Mouse (Mus musculus): ENCODE data around the gene Foxl1. TPM values are rescaled to one million over a fixed set of nuclear protein-coding genes. Genes with fewer than 3 reads are reported as not detected.

The Foxl1 gene
- polyA plus RNA-seq, 1 experiment from 2014 or later: 1.2 TPM

DNA sequence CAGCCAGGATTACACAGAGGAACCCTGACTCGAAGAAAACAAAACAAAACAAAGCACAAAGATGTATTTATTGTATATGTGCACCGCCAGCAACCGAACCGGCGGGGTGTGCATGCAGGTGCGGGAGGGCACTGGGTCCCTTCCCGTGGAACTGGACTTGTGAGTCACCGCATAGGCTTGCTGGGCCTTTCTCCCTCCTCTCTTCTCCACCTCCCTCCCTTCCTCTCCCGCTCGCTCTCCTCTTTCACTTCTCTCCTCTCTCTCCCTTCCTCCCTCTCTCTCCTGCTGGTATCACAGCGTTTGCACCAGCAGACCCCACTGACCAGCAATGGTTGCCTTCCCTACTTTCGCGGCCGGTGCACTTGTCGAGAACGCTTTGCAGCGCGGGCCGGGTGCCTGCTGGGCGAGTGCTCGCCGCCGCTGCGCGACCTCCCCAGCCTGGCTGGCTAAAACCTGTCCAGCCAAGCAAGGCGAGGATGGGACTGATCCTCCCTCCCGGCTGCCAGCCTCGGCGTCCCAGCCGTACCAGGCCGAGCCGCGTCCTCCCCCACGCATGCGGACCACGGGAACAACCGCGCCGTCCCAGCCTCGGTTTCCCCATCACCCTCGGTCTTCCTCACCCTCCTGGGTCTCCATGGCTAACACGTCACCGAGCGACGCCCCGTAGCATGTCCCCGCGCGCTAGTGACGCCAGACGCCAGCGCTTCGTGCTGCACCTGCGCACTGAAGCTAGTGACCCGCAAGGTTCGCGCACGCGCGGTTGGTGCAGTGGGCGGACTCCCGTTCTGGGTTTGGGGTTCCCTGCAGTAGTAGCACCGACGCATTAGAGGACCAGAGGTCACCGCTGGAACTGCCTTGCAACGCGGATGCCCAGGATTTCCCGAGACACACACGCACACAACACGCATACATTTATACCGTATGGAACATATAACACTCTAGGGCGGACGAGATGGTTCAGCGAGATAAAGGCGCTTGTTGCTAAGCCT is 19.8 kb upstream of the Foxl1 start, which contains the start of gene Mthfsd:
Gene Mthfsd (minus strand): TSS at position 725 of the 989 bp plus-strand sequence.
- peak; percentile 87 for ATAC-seq (replicated peaks; ENCODE audit: insufficient number of reproducible peaks, low FRiP score, low TSS enrichment)
- WGBS (ENCODE audit: insufficient replicate concordance): 1% methylated on average over 75 of the region's 75 CpGs
- H3K9me3 ChIP-seq (replicated peaks; ENCODE audit: control insufficient read depth, low read length): no peaks in the 10 kb centered on the region
- H3K27me3 ChIP-seq (ENCODE audit: control insufficient read depth, insufficient read depth, low read length): 0 out of 2 replicates have a peak, but pooled peaks cover 5% of the 10 kb centered on the region
- no peaks in the 10 kb centered on the region for H3K36me3 ChIP-seq (ENCODE audit: control insufficient read depth, insufficient read depth, low read length)
- peak within 1 kb of the TSS; percentile 88 for H3K4me3 ChIP-seq (ENCODE audit: low read depth, low read length)
- peaks cover 14% of the 10 kb centered on the region for H3K4me1 ChIP-seq (ENCODE audit: control insufficient read depth, insufficient read depth, low read length)
- H3K4me2 ChIP-seq: peak within 1 kb of the TSS; percentile 69
- H3K27ac ChIP-seq (ENCODE audit: low read depth, low read length): peak within 1 kb of the TSS; percentile 74
- peak within 1 kb of the TSS; percentile 93 for H3K9ac ChIP-seq (ENCODE audit: low read depth, low read length)

DNA sequence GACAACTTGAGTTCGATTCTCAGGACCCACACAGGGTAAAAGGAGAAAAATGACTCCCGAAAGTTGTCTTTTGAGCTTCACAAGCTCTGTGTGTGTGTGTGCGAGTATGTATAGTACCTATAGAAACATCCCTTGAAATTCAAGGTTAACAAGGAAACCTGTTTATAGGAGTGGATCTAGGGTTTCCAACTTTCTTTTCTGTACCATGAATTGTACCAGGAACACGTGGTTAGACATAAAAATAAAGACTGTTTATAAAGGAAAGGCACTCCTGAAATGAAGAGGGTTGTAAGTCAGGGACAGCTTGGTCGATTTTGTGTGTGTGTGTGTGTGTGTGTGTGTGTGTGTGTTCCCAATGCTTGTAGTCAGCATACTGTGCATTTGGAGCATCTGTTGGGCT is 19.1 kb upstream of the Foxl1 start:
- Histone ChIP-seq H3K4me3 (ENCODE audit: low read depth, low read length) (peak overlapping the region; percentile 88), H3K36me3 (ENCODE audit: control insufficient read depth, insufficient read depth, low read length) (no peaks in the 10 kb centered on the region), H3K4me2 (peak overlapping the region; percentile 69), H3K4me1 (ENCODE audit: control insufficient read depth, insufficient read depth, low read length) (peaks cover 14% of the 10 kb centered on the region), H3K27ac (ENCODE audit: low read depth, low read length) (no peak overlapping the region), H3K9ac (ENCODE audit: low read depth, low read length) (peak overlapping the region; percentile 93), H3K9me3 (replicated peaks; ENCODE audit: control insufficient read depth, low read length) (no peaks in the 10 kb centered on the region), H3K27me3 (ENCODE audit: control insufficient read depth, insufficient read depth, low read length) (peaks cover 7% of the 10 kb centered on the region)
- ATAC-seq (replicated peaks; ENCODE audit: insufficient number of reproducible peaks, low FRiP score, low TSS enrichment): no peak
- WGBS (ENCODE audit: insufficient replicate concordance): 16% methylated on average over 5 of the region's 5 CpGs

DNA sequence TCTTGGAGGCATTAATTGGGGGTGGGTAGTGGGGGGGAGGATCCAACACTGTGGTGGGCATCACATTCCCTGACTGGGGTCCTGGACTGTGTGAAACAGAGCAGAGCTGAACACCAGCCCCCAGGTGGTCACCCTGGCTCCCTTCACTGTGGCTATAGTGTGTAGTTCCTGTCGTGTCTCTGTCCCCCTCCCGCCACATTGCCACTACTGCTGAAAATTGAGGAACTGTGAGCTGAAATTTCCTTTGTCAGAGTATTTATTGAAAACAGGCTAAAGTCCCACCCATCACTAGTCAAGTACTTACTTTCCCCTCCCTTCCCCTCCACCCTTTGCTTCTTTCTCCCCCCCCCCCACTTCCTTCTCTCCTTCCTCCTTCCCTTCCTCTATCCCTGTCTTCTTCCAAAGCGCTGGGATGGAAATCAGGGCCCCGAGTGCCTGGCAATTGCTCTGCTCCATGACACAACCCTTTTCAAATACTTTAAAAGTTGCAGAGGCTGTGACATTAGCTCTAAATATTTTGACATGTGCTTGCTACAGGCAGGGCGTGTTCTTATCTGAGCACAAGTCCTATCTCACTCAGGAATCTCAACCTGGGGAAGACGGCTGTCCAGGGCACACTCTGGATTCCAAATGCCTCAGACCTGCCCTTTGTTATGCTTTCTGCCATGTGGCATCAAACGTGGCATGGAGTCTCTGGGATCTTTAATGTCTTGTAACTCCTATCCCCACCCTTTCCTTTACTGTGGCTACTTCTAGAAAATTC is 16.4 kb upstream of the Foxl1 start:
- Histone ChIP-seq H3K4me2 (no peak overlapping the region), H3K27ac (ENCODE audit: low read depth, low read length) (no peak overlapping the region), H3K9me3 (replicated peaks; ENCODE audit: control insufficient read depth, low read length) (no peaks in the 10 kb centered on the region), H3K27me3 (ENCODE audit: control insufficient read depth, insufficient read depth, low read length) (peaks cover 28% of the 10 kb centered on the region), H3K36me3 (ENCODE audit: control insufficient read depth, insufficient read depth, low read length) (no peaks in the 10 kb centered on the region), H3K9ac (ENCODE audit: low read depth, low read length) (no peak overlapping the region), H3K4me3 (ENCODE audit: low read depth, low read length) (no peak overlapping the region), H3K4me1 (ENCODE audit: control insufficient read depth, insufficient read depth, low read length) (peaks cover 14% of the 10 kb centered on the region)
- 32% methylated on average over 7 of the region's 7 CpGs for WGBS (ENCODE audit: insufficient replicate concordance)
- no peak for ATAC-seq (replicated peaks; ENCODE audit: insufficient number of reproducible peaks, low FRiP score, low TSS enrichment)

- WGBS (ENCODE audit: insufficient replicate concordance): 2% methylated on average over 21 of the region's 21 CpGs
- H3K27ac ChIP-seq (ENCODE audit: low read depth, low read length): no peak overlapping the region
- no peak for ATAC-seq (replicated peaks; ENCODE audit: insufficient number of reproducible peaks, low FRiP score, low TSS enrichment)
- peaks cover 47% of the 10 kb centered on the region for H3K27me3 ChIP-seq (ENCODE audit: control insufficient read depth, insufficient read depth, low read length)
- H3K4me2 ChIP-seq: peak overlapping the region; percentile 33
- no peaks in the 10 kb centered on the region for H3K9me3 ChIP-seq (replicated peaks; ENCODE audit: control insufficient read depth, low read length)
- H3K4me1 ChIP-seq (ENCODE audit: control insufficient read depth, insufficient read depth, low read length): peaks cover 16% of the 10 kb centered on the region
- no peak overlapping the region for H3K9ac ChIP-seq (ENCODE audit: low read depth, low read length)
- H3K36me3 ChIP-seq (ENCODE audit: control insufficient read depth, insufficient read depth, low read length): no peaks in the 10 kb centered on the region
- H3K4me3 ChIP-seq (ENCODE audit: low read depth, low read length): no peak overlapping the region
Measured at GRCm38 (mm10) chr8:121113261-121113660, 14.5 kb upstream of the Foxl1 start.

DNA sequence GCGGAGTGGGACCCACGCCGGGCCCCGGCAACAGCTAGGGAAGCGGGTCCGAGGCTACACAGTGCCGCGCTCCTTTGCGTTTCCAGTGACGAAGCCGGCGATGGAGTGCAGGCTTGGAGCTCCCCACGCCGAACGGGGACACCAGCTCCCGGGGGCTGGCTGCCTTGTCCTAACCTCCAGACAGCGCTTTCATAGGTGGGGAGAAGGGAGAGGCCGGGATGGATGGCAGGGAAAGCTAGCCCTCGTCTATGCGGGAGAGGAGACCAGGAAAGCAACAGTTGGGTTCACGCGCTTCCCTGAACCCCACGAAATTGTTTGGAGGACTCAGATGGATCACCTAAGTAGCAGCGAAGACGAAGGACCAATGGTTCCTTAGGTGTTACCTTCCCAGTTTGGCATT is 12.6 kb upstream of the Foxl1 start:
- H3K4me3 ChIP-seq (ENCODE audit: low read depth, low read length): peak overlapping the region; percentile 35

GRCm38 (mm10) chr8:121115948-121116347 is 11.8 kb upstream of the Foxl1 start, which contains the start of gene Foxc2:
Foxc2 (plus strand) TSS chr8:121116171.
- H3K4me3 ChIP-seq (ENCODE audit: low read depth, low read length): peak within 1 kb of the TSS; percentile 75
- peaks cover 68% of the 10 kb centered on the region for H3K27me3 ChIP-seq (ENCODE audit: control insufficient read depth, insufficient read depth, low read length)
- peaks cover 13% of the 10 kb centered on the region for H3K4me1 ChIP-seq (ENCODE audit: control insufficient read depth, insufficient read depth, low read length)
- no peaks in the 10 kb centered on the region for H3K9me3 ChIP-seq (replicated peaks; ENCODE audit: control insufficient read depth, low read length)
- H3K4me2 ChIP-seq: peak within 1 kb of the TSS; percentile 91
- under 1% methylated on average over 25 of the region's 25 CpGs for WGBS (ENCODE audit: insufficient replicate concordance)
- H3K36me3 ChIP-seq (ENCODE audit: control insufficient read depth, insufficient read depth, low read length): no peaks in the 10 kb centered on the region
- peak within 1 kb of the TSS; percentile 97 for H3K27ac ChIP-seq (ENCODE audit: low read depth, low read length)
- ATAC-seq (replicated peaks; ENCODE audit: insufficient number of reproducible peaks, low FRiP score, low TSS enrichment): peak; percentile 49; the same call in 1 of the 2 replicates
- peak within 1 kb of the TSS; percentile 86 for H3K9ac ChIP-seq (ENCODE audit: low read depth, low read length)

More for the DNA sequence above, 12.6 kb upstream of the Foxl1 start:
- H3K4me1 ChIP-seq (ENCODE audit: control insufficient read depth, insufficient read depth, low read length): peaks cover 13% of the 10 kb centered on the region
- peaks cover 60% of the 10 kb centered on the region for H3K27me3 ChIP-seq (ENCODE audit: control insufficient read depth, insufficient read depth, low read length)
- H3K9me3 ChIP-seq (replicated peaks; ENCODE audit: control insufficient read depth, low read length): no peaks in the 10 kb centered on the region
- no peak overlapping the region for H3K27ac ChIP-seq (ENCODE audit: low read depth, low read length)
- peak overlapping the region; percentile 59 for H3K9ac ChIP-seq (ENCODE audit: low read depth, low read length)
- WGBS (ENCODE audit: insufficient replicate concordance): 3% methylated on average over 25 of the region's 25 CpGs
- ATAC-seq (replicated peaks; ENCODE audit: insufficient number of reproducible peaks, low FRiP score, low TSS enrichment): no peak
- no peaks in the 10 kb centered on the region for H3K36me3 ChIP-seq (ENCODE audit: control insufficient read depth, insufficient read depth, low read length)
- peak overlapping the region; percentile 91 for H3K4me2 ChIP-seq

DNA sequence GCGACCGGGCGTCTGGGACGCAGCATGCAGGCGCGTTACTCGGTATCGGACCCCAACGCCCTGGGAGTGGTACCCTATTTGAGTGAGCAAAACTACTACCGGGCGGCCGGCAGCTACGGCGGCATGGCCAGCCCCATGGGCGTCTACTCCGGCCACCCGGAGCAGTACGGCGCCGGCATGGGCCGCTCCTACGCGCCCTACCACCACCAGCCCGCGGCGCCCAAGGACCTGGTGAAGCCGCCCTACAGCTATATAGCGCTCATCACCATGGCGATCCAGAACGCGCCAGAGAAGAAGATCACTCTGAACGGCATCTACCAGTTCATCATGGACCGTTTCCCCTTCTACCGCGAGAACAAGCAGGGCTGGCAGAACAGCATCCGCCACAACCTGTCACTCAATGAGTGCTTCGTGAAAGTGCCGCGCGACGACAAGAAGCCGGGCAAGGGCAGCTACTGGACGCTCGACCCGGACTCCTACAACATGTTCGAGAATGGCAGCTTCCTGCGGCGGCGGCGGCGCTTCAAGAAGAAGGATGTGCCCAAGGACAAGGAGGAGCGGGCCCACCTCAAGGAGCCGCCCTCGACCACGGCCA is 11.1 kb upstream of the Foxl1 start:
- Histone ChIP-seq H3K9me3 (replicated peaks; ENCODE audit: control insufficient read depth, low read length) (no peaks in the 10 kb centered on the region), H3K27me3 (ENCODE audit: control insufficient read depth, insufficient read depth, low read length) (peaks cover 75% of the 10 kb centered on the region), H3K9ac (ENCODE audit: low read depth, low read length) (peak overlapping the region; percentile 86), H3K27ac (ENCODE audit: low read depth, low read length) (peak overlapping the region; percentile 97), H3K36me3 (ENCODE audit: control insufficient read depth, insufficient read depth, low read length) (no peaks in the 10 kb centered on the region), H3K4me2 (peak overlapping the region; percentile 91), H3K4me1 (ENCODE audit: control insufficient read depth, insufficient read depth, low read length) (peaks cover 13% of the 10 kb centered on the region), H3K4me3 (ENCODE audit: low read depth, low read length) (peak overlapping the region; percentile 75)
- ATAC-seq (replicated peaks; ENCODE audit: insufficient number of reproducible peaks, low FRiP score, low TSS enrichment): peak; percentile 55; the same call in 1 of the 2 replicates
- WGBS (ENCODE audit: insufficient replicate concordance): under 1% methylated on average over 55 of the region's 55 CpGs

DNA sequence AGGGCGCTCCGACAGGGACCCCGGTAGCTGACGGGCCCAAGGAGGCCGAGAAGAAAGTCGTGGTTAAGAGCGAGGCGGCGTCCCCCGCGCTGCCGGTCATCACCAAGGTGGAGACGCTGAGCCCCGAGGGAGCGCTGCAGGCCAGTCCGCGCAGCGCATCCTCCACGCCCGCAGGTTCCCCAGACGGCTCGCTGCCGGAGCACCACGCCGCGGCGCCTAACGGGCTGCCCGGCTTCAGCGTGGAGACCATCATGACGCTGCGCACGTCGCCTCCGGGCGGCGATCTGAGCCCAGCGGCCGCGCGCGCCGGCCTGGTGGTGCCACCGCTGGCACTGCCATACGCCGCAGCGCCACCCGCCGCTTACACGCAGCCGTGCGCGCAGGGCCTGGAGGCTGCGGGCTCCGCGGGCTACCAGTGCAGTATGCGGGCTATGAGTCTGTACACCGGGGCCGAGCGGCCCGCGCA is 10.5 kb upstream of the Foxl1 start:
- Histone ChIP-seq H3K4me1 (ENCODE audit: control insufficient read depth, insufficient read depth, low read length) (peaks cover 13% of the 10 kb centered on the region), H3K27me3 (ENCODE audit: control insufficient read depth, insufficient read depth, low read length) (peaks cover 80% of the 10 kb centered on the region), H3K9ac (ENCODE audit: low read depth, low read length) (peak overlapping the region; percentile 86), H3K4me3 (ENCODE audit: low read depth, low read length) (peak overlapping the region; percentile 75), H3K4me2 (peak overlapping the region; percentile 91), H3K36me3 (ENCODE audit: control insufficient read depth, insufficient read depth, low read length) (no peaks in the 10 kb centered on the region), H3K9me3 (replicated peaks; ENCODE audit: control insufficient read depth, low read length) (no peaks in the 10 kb centered on the region), H3K27ac (ENCODE audit: low read depth, low read length) (peak overlapping the region; percentile 97)
- WGBS (ENCODE audit: insufficient replicate concordance): under 1% methylated on average over 62 of the region's 62 CpGs
- ATAC-seq (replicated peaks; ENCODE audit: insufficient number of reproducible peaks, low FRiP score, low TSS enrichment): no peak
